Mouse (Mus musculus) lung, adult 2 months (tissue): ENCODE results near the gene Ccdc77.

Experiments used
- CTCF ChIP-seq: fragments of 200-500 bp; IDR thresholded peaks from 2 replicates; pipeline ENCODE4 v1.5.1; 2011; ENCODE audit warnings: mild to moderate bottlenecking, low read length, control low read depth; ENCODE audit not compliant: insufficient read depth
- POLR2A ChIP-seq: fragments of 200-500 bp; IDR thresholded peaks from 2 replicates; pipeline ENCODE4 v1.6.1; 2011; ENCODE audit warnings: low read depth, mild to moderate bottlenecking, control low read depth, low read length, borderline replicate concordance; ENCODE audit errors: extremely low read depth

- TF ChIP-seq POLR2A (no peak), CTCF (no peak)
These were observed 75.6 kb downstream of the Ccdc77 start for GRCm38 (mm10) chr6:120288541-120288940.
